Mouse (Mus musculus) olfactory bulb, adult 2 months (tissue): ENCODE data around the gene Pax7.

Source experiments
- CTCF ChIP-seq: fragments of 200-500 bp; IDR thresholded peaks from 2 replicates; pipeline ENCODE4 v1.5.1; 2012; ENCODE audit warnings: low read depth, mild to moderate bottlenecking, low read length, moderate library complexity; ENCODE audit not compliant: insufficient read depth
- POLR2A ChIP-seq: fragments of 200-500 bp; IDR thresholded peaks from 2 replicates; pipeline ENCODE4 v1.6.1; 2012; ENCODE audit warnings: mild to moderate bottlenecking, low read depth, low read length, moderate library complexity; ENCODE audit not compliant: insufficient read depth

- TF ChIP-seq CTCF (no peak), POLR2A (no peak)
These were observed 135.6 kb downstream of the Pax7 start for GRCm38 (mm10) chr4:139697755-139698154.
